Mouse (Mus musculus) lung, postnatal 0 days (tissue): Measurements from ENCODE around the gene Gpc3.

ENCODE experiments used
- CTCF ChIP-seq: IDR thresholded peaks from 2 replicates; pipeline ENCODE4 v1.5.1; 2016; ENCODE audit warnings: antibody characterized with exemption, mild to moderate bottlenecking
- EP300 ChIP-seq: IDR thresholded peaks from 2 replicates; pipeline ENCODE4 v1.6.1; 2016; ENCODE audit warnings: antibody characterized with exemption, mild to moderate bottlenecking, control low read depth

DNA sequence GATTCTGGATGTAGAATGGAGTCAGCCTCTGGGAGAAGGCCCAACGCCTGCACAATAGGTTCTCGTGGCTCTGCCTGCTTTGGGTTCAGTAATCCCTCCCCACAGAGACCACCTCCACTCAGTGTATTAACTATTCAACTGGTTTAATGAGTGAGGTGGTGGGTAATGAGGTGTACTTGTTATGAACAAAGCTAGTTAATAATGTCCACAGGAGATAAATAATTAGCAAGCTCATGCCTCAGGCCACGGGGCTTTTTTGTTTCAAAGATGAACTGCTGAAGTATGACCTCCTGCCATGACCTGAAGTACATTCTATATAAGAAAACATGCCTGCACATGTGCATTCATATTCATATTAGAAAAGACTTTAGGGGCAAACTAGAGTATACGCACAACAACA, 260.8 kb downstream of the Gpc3 start:
- TF ChIP-seq CTCF, result no peak
- TF ChIP-seq EP300, result no peak
